Mouse (Mus musculus) embryonic facial prominence, embryonic 13.5 days (tissue): ENCODE measurements around the gene Arhgef3. TPM values are rescaled to one million over a fixed set of nuclear protein-coding genes. Genes with fewer than 3 reads are reported as not detected.
A peak's percentile ranks its signal among the peaks of the same experiment; 100 is the strongest.
"Not testable (repeated sequence)": the region's sequence is repeated elsewhere in the genome, so short reads cannot be mapped to it uniquely, and the experiment has no call there.

Source experiments
- ATAC-seq: fragments of 200-750 bp; cut with Nextera tagmentation; 2 replicates; pipeline ENCODE4 v1.8.0; 2017; ENCODE audit warnings: low read depth; ENCODE audit not compliant: insufficient number of reproducible peaks, insufficient read depth, low FRiP score, low TSS enrichment
- H3K27ac ChIP-seq: fragments of 300-500 bp; sonication (generic); 2 replicates; pipeline ENCODE4 v1.5.1; 2015; ENCODE audit warnings: moderate library complexity, mild to moderate bottlenecking, inconsistent platforms
- H3K27me3 ChIP-seq: fragments of 300-500 bp; sonication (generic); 2 replicates; pipeline ENCODE4 v1.6.1; 2015; ENCODE audit warnings: mild to moderate bottlenecking, inconsistent platforms
- H3K36me3 ChIP-seq: fragments of 300-500 bp; sonication (generic); 2 replicates; pipeline ENCODE4 v1.6.1; 2015; ENCODE audit warnings: mild to moderate bottlenecking, inconsistent platforms
- H3K4me1 ChIP-seq: fragments of 300-500 bp; sonication (generic); 2 replicates; pipeline ENCODE4 v1.6.1; 2015; ENCODE audit warnings: inconsistent platforms
- H3K4me2 ChIP-seq: fragments of 300-500 bp; sonication (generic); 2 replicates; pipeline ENCODE4 v1.6.1; 2015; ENCODE audit warnings: moderate library complexity, mild to moderate bottlenecking, inconsistent platforms
- H3K4me3 ChIP-seq: fragments of 300-500 bp; sonication (generic); 2 replicates; pipeline ENCODE4 v1.5.1; 2015; ENCODE audit warnings: mild to moderate bottlenecking, inconsistent platforms
- H3K9ac ChIP-seq: fragments of 300-500 bp; sonication (generic); 2 replicates; pipeline ENCODE4 v1.6.1; 2015; ENCODE audit warnings: mild to moderate bottlenecking, inconsistent platforms
- H3K9me3 ChIP-seq: fragments of 300-500 bp; sonication (generic); 2 replicates; pipeline ENCODE4 v1.6.1; 2016; ENCODE audit warnings: inconsistent platforms
- WGBS: fragments of 180-500 bp; shearing (Covaris S2); methylation state at CpG from one replicate; pipeline ENCODE4 v1.1.7; 2015; ENCODE audit warnings: mixed read lengths; 5-methylcytosine and 5-hydroxymethylcytosine counted together
- polyA plus RNA-seq: library from polyadenylated mRNA; unstranded; fragments of >200 nt; fragmentation: Nextera tagmentation; extraction: Ambion mirVana; gene quantifications from 2 replicates; pipeline ENCODE4 v1.2.1, GENCODE M21; 2015

Arhgef3 gene
- polyA plus RNA-seq, 1 experiment from 2014 or later: 12.8 TPM

GRCm38 (mm10) chr14:27235897-27236553 lies 121.3 kb downstream of the Arhgef3 start:
- H3K27ac ChIP-seq: peak overlapping the region; percentile 8; the same call in 1 of the 2 replicates
- no peak overlapping the region for H3K4me2 ChIP-seq
- no peaks in the 10 kb centered on the region for H3K9me3 ChIP-seq
- no peak overlapping the region for H3K9ac ChIP-seq
- H3K36me3 ChIP-seq: no peaks in the 10 kb centered on the region
- 67% methylated on average over 6 of the region's 6 CpGs for WGBS
- no peak overlapping the region for H3K4me3 ChIP-seq
- H3K4me1 ChIP-seq: peaks cover 9% of the 10 kb centered on the region; the same call in 1 of the 2 replicates
- no peaks in the 10 kb centered on the region for H3K27me3 ChIP-seq
- no peak for ATAC-seq

GRCm38 (mm10) chr14:27237522-27238187 lies 123.0 kb downstream of the Arhgef3 start:
- Histone ChIP-seq H3K9me3 (no peaks in the 10 kb centered on the region), H3K27me3 (no peaks in the 10 kb centered on the region), H3K36me3 (no peaks in the 10 kb centered on the region), H3K4me1 (peaks cover 6% of the 10 kb centered on the region; the same call in 1 of the 2 replicates), H3K4me2 (peak overlapping the region; percentile 19; the same call in 1 of the 2 replicates), H3K4me3 (no peak overlapping the region), H3K9ac (no peak overlapping the region), H3K27ac (no peak overlapping the region)
- WGBS: 38% methylated on average over 12 of the region's 12 CpGs
- no peak for ATAC-seq

- no peak for ATAC-seq
- H3K4me3 ChIP-seq: no peak overlapping the region
- WGBS: 77% methylated on average over 8 of the region's 8 CpGs
- H3K27ac ChIP-seq: no peak overlapping the region
- H3K9me3 ChIP-seq: no peaks in the 10 kb centered on the region
- H3K9ac ChIP-seq: no peak overlapping the region
- no peaks in the 10 kb centered on the region for H3K36me3 ChIP-seq
- peaks cover 6% of the 10 kb centered on the region; the same call in 1 of the 2 replicates for H3K4me1 ChIP-seq
- no peak overlapping the region for H3K4me2 ChIP-seq
- H3K27me3 ChIP-seq: no peaks in the 10 kb centered on the region
These were observed 124.0 kb downstream of the Arhgef3 start for GRCm38 (mm10) chr14:27238600-27239118.

DNA sequence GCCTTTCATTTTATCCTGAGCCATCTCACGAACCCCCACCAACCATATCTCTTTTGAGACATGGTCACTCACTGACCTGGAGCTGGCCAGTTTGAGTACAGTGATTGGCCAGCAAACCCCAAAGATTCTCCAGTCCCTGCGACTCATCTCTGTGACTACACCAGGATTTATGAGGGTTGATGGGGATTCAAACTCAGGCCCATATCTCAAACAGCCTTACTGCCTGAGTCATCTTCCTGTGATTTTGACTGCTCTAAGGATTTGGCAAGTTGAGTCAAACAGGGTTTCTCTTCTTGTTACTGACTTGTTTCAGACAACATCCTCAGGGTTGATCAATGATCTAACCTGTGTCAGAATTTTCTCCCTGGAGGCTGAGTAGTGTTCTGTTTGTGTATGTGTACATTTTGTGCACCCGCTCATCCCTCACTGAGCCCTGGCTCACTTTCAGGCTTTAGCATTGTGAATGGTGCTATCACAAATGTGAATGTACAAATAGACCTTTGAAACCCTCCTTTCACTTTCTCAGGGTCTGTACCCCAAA lies 124.9 kb downstream of the Arhgef3 start:
- Histone ChIP-seq H3K36me3 (no peaks in the 10 kb centered on the region), H3K4me1 (peaks cover 6% of the 10 kb centered on the region; the same call in 1 of the 2 replicates), H3K4me2 (no peak overlapping the region), H3K27ac (no peak overlapping the region), H3K9ac (no peak overlapping the region), H3K4me3 (no peak overlapping the region), H3K9me3 (no peaks in the 10 kb centered on the region), H3K27me3 (no peaks in the 10 kb centered on the region)
- WGBS: 89% methylated on average over 3 of the region's 3 CpGs
- ATAC-seq: no peak

- ATAC-seq: no peak
- H3K27me3 ChIP-seq: no peaks in the 10 kb centered on the region
- 83% methylated on average over 8 of the region's 8 CpGs for WGBS
- no peak overlapping the region for H3K4me3 ChIP-seq
- no peaks in the 10 kb centered on the region for H3K36me3 ChIP-seq
- H3K9me3 ChIP-seq: no peaks in the 10 kb centered on the region
- peaks cover 6% of the 10 kb centered on the region; the same call in 1 of the 2 replicates for H3K4me1 ChIP-seq
- H3K4me2 ChIP-seq: no peak overlapping the region
- no peak overlapping the region for H3K9ac ChIP-seq
- no peak overlapping the region for H3K27ac ChIP-seq
These were observed 127.6 kb downstream of the Arhgef3 start for GRCm38 (mm10) chr14:27242253-27242652.

DNA sequence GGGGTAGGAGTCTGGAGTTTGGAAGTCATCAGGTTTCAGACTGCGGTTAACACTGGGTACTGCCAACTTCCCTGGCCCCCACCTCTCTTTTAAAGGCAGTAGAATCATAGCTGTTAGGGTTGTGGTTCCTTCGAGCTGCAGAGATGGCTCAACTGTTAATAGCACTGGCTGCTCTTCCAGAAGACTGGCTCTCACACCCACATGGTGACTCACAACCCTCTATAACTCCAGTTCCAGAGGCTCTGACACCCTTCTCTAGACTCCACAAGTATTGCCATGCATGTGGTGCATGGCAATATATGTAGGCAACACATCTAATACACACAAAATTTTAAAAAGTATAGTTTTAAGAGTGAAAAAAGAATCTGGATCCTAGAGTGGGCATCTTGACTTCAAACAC lies 128.1 kb downstream of the Arhgef3 start:
- H3K9ac ChIP-seq: no peak overlapping the region
- H3K4me2 ChIP-seq: no peak overlapping the region
- no peak for ATAC-seq
- no peaks in the 10 kb centered on the region for H3K36me3 ChIP-seq
- no peaks in the 10 kb centered on the region for H3K27me3 ChIP-seq
- H3K4me1 ChIP-seq: peaks cover 3% of the 10 kb centered on the region; the same call in 1 of the 2 replicates
- H3K27ac ChIP-seq: no peak overlapping the region
- no peaks in the 10 kb centered on the region for H3K9me3 ChIP-seq
- 75% methylated on average over 2 of the region's 2 CpGs for WGBS
- no peak overlapping the region for H3K4me3 ChIP-seq

- H3K27ac ChIP-seq: no peak overlapping the region
- no peak overlapping the region for H3K9ac ChIP-seq
- 80% methylated on average over 5 of the region's 5 CpGs for WGBS
- no peaks in the 10 kb centered on the region for H3K36me3 ChIP-seq
- no peaks in the 10 kb centered on the region for H3K27me3 ChIP-seq
- H3K4me3 ChIP-seq: no peak overlapping the region
- H3K9me3 ChIP-seq: no peaks in the 10 kb centered on the region
- no peak overlapping the region for H3K4me2 ChIP-seq
- no peak for ATAC-seq
- no peaks in the 10 kb centered on the region for H3K4me1 ChIP-seq
These were observed 128.9 kb downstream of the Arhgef3 start for GRCm38 (mm10) chr14:27243585-27243984.

DNA sequence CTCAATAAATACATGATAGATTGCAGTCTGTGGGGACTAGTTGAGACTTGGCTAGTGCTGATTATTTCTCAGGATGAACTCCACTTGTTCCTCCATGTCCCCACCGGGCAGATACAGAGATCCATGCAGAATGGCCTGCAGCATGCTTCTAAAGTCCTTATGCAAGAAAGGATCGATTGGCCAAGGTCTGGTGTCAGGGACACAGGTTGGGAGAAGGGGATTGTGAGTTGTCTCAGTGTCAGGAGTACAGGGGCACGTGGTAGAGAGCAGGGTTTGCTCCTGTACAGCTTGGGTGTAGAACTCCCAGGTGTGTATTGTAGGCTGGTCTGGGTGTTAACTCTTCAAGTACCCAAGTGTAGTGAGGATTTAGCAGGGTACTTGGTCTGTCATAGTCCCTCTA lies 130.2 kb downstream of the Arhgef3 start:
- Histone ChIP-seq H3K27ac (no peak overlapping the region), H3K36me3 (no peaks in the 10 kb centered on the region), H3K4me2 (no peak overlapping the region), H3K27me3 (no peaks in the 10 kb centered on the region), H3K9ac (no peak overlapping the region), H3K9me3 (no peaks in the 10 kb centered on the region), H3K4me1 (no peaks in the 10 kb centered on the region), H3K4me3 (no peak overlapping the region)
- 68% methylated on average over 3 of the region's 3 CpGs for WGBS
- ATAC-seq: no peak

DNA sequence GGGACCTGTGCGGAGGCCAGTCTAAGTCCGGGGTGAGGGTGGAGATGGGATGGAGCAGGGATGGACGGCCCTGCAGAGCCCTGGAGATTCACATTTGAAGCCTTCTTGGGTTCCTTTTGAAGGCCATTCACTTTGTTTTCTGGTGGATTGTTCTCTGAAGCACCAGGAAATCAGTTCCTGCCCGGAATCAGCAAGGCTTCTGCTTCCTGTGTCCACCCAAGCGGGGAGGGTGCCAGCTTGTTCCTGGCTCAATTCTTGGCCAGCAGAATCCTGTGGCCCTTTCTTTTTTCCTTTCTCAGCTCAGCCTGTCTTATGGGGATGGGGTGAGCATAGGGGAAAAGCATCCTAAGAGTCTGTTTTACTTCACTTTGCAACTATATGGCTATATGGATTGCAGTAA lies 131.7 kb downstream of the Arhgef3 start:
- H3K9me3 ChIP-seq: no peaks in the 10 kb centered on the region
- no peak overlapping the region for H3K27ac ChIP-seq
- no peak overlapping the region for H3K4me3 ChIP-seq
- no peak overlapping the region for H3K4me2 ChIP-seq
- no peak for ATAC-seq
- H3K9ac ChIP-seq: no peak overlapping the region
- H3K36me3 ChIP-seq: no peaks in the 10 kb centered on the region
- no peaks in the 10 kb centered on the region for H3K4me1 ChIP-seq
- no peaks in the 10 kb centered on the region for H3K27me3 ChIP-seq
- WGBS: 80% methylated on average over 5 of the region's 5 CpGs

DNA sequence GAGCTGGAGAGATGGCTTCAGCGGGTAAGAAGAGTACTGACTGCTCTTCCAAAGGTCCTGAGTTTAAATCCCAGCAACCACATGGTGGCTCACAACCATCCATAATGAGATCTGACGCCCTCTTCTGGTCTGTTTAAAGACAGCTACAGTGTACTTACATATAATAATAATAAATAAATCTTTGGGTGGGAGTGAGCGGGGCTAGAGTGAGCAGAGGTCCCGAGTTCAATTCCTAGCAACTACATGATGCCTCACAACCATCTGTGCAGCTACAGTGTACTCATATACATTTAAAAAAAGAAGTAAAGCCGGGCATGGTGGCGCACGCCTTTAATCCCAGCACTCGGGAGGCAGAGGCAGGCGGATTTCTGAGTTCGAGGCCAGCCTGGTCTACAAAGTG lies 132.2 kb downstream of the Arhgef3 start:
- H3K9ac ChIP-seq, ATAC-seq, H3K4me3 ChIP-seq, H3K36me3 ChIP-seq, H3K9me3 ChIP-seq, H3K27ac ChIP-seq, H3K4me1 ChIP-seq, H3K4me2 ChIP-seq, H3K27me3 ChIP-seq: not testable (repeated sequence)
- 91% methylated on average over 10 of the region's 10 CpGs for WGBS

GRCm38 (mm10) chr14:27249121-27249520 lies 134.4 kb downstream of the Arhgef3 start:
- 90% methylated on average over 1 of the region's 1 CpGs for WGBS
- H3K4me1 ChIP-seq: no peaks in the 10 kb centered on the region
- ATAC-seq: no peak
- no peak overlapping the region for H3K4me2 ChIP-seq
- no peaks in the 10 kb centered on the region for H3K9me3 ChIP-seq
- H3K36me3 ChIP-seq: no peaks in the 10 kb centered on the region
- H3K9ac ChIP-seq: no peak overlapping the region
- H3K27ac ChIP-seq: no peak overlapping the region
- H3K27me3 ChIP-seq: no peaks in the 10 kb centered on the region
- no peak overlapping the region for H3K4me3 ChIP-seq
